Mouse (Mus musculus): ENCODE results near the gene Paqr5. TPM values are rescaled to one million over a fixed set of nuclear protein-coding genes. Genes with fewer than 3 reads are reported as not detected.

Gene Paqr5
- total RNA-seq, 2 experiments from 2014 or later: 1.6 to 3.2 TPM

DNA sequence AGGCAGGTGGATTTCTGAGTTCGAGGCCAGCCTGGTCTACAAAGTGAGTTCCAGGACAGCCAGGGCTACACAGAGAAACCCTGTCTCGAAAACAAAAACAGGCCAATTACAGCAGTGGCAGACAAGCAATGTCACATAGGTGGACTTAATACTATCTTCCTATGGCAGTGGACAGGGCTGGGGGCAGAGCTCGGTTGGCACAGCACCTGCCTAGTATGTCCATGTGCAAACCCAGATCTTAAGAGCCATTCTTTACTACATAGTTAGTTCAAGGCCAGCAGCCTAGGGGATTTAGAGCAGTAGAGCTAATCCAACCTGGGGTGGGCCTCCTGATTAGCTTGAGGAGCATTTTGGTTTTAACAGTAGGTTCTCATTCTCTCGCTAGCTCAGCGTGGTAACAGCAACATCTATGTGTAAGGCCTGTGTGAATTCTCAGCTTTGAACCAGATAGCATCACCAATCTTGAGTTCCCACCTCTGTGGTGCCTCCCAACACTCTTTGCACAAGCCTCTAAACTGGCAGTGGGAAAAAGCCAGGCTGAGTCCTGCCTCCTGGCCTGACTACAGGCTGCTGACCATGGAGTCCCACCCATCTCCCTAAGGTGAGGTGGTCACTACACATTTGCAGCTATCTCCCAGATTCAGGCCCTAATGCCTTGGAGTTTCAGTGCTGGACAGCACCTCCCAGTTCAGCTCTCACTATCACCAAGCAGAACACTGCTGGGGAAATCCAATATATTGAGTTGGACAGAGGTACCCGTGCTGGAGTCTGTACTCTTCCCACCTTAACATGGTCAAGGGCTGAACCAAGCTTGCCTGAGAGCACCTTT is 115.1 kb downstream of the Paqr5 start:
- DNase-seq (ENCODE audit: extremely low spot score in 1 of 2, low spot score in 1 of 2): no peak

DNA sequence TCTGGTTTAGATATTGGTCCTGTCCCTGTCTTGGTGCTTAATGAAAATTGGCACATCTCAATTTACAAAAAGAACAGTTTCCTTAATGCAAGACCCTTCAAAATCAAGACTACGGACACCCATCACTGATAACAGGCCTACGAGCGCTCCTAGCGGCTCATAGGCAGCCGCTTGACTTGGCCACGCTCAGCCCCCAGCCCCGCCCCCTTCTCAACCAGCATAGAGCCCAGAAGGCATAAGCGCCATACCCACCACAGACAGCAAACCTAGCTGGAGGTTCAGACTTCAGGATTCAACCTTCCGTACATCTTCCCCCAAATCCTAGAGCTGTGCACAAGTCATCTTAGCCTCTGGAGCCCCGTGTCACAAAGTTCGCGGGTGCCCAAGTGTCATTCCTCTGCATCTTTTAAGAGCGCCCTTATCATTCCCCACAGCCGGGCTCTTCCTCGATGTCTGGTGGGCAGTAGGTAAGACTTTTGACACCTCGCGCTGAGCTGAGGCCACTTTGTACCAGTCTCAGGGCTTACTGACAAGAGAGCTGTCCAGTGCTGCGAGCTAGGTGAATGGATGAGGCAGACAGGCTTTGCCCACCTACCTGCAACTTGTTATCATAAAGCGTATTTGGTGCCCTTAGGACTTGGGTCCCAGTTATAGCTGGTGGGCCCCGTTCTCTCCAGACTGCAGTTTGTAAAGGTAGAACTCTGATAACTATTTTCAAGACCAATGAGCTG is 116.0 kb downstream of the Paqr5 start:
- DNase-seq (ENCODE audit: extremely low spot score in 1 of 2, low spot score in 1 of 2): no peak

DNA sequence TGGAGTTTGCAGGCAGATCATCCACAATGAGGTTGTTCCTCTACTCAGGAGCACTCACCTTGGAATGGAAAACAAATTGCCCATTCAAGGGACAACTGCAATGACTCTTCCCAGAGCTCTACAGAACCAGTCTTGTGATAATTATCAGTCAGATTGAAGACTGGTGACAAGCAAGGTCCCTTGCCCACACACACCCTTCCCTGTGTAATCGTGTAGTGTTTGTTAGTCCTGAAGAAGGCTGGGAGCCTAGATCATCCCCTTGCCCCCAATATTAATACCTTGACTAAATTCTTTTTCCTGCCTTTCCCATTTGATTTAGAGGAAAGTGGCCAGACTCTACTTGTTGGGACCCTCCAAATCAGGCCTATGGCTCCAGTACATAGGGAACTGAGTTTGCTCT is 117.0 kb downstream of the Paqr5 start:
- DNase-seq (ENCODE audit: extremely low spot score in 1 of 2, low spot score in 1 of 2): no peak

DNA sequence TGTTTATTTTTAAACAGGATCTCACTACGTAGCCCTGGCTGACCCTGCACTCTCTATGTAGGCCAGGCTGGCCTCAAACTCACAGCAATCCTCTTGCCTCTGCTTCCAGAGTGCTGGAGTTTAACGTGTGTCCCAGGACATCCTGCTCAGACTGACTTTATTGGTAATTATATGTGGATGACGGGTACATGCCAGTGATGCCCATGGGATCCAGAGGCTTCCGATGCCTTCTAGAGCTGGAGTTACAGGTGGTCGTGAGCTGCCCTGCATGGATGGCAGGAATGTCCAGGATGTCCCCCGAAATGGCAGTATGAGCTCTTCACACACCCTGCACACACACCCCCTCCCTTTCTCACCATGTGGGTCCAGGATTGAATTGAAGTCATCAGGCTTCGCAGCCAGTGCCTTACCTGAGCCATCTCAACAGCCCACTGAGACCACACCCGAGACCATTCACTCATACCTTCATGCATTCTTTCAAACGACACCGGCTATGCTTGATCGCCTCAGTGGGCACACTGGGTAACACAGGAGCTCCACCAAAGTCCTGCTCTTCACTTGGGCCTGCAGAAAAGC is 117.7 kb downstream of the Paqr5 start:
- no peak for DNase-seq (ENCODE audit: extremely low spot score in 1 of 2, low spot score in 1 of 2)

DNA sequence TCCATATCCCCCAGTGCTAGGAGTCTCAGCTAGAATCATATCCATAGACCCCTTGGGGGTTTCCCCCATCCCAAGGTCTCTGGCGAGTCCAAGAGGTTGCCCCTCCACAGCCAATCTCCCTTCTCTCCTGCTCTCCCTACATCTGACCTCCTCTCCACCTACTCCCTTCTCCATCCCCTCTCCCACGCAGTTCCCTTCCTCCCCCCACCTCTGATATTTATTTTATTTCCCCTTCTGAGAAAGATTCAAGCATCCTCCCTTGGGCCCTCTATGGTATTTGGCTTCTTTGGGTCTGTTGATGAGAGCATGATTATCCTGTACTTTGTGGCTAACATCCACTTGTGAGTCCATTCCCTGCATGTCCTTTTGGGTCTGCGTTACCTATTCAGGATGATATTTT is 118.3 kb downstream of the Paqr5 start:
- DNase-seq (ENCODE audit: extremely low spot score in 1 of 2, low spot score in 1 of 2): no peak

DNA sequence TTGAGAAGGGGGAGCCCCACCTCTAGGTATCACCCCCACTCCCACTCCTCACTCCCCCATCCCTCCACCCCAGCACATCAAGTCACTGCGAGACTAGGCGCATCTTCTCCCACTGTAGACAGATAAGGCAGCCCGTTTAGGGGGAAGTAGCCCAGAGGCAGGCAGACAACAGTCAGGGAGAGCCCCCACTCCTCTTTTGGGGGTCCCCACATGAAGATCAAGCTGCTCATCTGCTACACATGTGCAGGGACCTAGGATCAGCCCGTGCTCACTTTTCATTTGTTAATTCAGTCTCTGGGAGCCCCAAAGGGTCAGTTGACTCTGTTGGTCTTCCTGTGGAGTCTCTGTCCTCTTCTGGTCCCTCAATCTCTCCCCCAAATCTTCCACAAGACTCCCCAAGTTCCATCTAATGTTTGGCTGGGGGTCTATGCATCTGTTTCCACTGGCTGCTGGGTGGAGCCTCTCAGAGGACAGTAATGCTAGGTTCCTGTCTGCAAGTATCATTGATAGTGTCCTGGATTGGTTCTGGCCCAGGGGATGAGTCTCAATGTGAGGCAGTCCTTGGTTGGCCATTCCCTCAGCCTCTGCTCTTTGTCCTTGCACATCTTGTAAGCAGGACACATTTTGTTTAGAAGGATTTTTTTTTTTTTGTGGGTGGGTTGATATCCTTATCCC is 118.9 kb downstream of the Paqr5 start:
- no peak for DNase-seq (ENCODE audit: extremely low spot score in 1 of 2, low spot score in 1 of 2)

DNA sequence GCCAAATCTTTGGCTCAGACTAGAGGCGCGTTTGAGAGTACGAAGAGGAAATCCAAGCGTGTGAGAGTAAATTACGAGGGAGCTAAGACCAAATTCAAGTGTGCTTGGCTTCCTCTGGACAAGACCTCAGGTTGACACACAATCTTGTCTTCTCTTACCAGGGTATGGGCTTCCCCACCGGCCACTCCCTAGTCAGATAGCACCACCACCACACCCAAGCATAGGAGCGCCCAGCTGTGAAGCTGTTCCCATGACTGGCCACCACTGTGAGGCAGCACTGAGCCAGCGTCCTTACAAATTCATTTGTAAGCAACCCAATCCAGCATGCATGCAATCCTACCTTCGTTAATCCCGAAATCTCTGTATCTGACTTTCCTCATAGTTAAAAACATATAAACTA is 119.7 kb downstream of the Paqr5 start:
- DNase-seq (ENCODE audit: extremely low spot score in 1 of 2, low spot score in 1 of 2): peak in 1 of 2 experiments; percentile 52

DNA sequence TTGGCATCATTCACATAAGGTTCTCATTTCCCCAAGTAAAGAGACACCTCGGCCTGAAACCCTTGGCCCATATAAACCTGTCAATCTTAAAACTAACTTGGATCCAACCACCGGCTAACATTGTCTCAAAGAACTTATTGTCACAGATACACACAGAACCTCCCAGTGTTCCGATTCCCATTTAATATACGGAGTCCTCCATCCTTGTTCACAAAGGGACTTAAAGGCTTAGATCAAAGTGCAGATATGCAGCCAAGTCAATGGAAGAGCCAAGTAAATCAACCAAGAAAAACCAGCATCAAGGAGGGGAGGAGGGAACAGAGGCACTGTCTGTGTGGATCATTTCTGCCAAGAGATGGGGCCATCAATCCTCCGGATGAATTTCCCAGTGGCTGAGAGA is 121.1 kb downstream of the Paqr5 start:
- no peak for DNase-seq (ENCODE audit: extremely low spot score in 1 of 2, low spot score in 1 of 2)

DNA sequence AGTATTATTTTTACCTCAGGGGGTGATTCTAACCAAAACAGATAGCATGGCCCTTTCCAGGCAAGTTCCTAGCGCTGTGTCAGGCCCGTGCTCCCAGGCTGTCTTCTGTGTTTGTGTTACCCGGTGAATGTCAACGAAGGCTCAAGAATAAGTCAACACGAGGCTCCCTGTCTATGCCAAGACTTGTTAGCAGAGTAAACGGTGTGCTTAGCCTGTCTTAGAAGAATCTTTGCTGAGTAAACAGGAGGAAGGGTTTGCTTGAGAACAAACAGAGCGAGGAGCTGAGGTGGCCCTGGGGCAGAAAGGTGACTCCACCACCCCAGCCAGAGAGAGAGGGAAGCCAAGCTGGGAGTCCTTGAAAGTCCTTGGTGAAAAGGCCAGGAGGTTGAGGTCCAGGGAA is 122.5 kb downstream of the Paqr5 start:
- no peak for DNase-seq (ENCODE audit: extremely low spot score in 1 of 2, low spot score in 1 of 2)

Other genes starting within 250 kb of the Paqr5 start
- gene Rplp1, start 112.3 kb downstream of the Paqr5 start, total RNA-seq (2021): 1,000 to 10,000 TPM; 1,278 to 1,525 TPM
- gene Kif23, start 80.1 kb downstream of the Paqr5 start, total RNA-seq (2021): 1 to 10 TPM in 1 of 2 experiments, under 1 TPM in 1; 0.85 to 2.6 TPM
- gene Glce, start 95.8 kb upstream of the Paqr5 start, total RNA-seq (2021): 10 to 100 TPM; 24.1 to 29.3 TPM